Mouse (Mus musculus): ENCODE measurements around the gene Popdc3.
"Not testable (repeated sequence)": the region's sequence is repeated elsewhere in the genome, so short reads cannot be mapped to it uniquely, and the experiment has no call there.

The Popdc3 gene

DNA sequence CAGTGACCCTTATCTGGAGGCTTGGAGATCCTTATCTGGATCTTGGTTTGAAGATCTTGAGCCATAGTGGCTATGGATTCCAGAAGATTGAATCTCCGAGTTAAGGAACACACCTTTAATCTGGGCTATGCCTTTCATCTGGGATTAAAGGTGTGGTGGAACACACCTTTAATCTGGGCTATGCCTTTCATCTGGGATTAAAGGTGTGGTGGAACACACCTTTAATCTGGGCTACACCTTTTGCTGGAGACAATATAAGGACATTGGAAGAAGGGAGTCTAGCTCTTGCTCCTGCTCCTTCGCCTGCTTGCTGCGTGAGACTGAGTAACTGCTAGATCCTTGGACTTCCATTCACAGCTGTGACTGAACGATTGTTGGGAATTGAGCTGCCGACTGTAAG is at the start of gene Popdc3:
TSS of gene Popdc3 (plus strand) at position 301 of the 400 bp plus-strand sequence.
- DNase-seq (ENCODE audit: low spot score): not testable (repeated sequence)

DNA sequence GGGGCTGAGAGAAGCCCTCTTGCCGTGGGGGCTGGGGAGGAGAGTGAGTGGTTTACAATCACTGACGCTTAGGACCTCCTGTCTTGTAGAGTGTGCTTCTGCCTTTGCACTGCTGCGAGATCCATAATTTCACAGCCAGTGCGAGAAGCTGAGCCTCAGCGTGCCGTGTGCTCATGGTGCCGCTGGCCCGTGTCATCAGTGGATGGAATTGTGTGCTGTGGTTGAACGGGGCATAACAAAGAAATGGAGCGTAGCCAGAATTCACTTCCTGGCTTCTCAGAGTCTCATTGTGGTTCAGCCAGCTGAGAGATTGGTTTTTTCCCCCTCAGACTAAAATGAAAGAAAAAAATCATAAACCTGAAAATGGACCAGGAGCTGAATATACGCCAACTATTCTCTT is 48.8 kb upstream of the Popdc3 start:
- no peak for DNase-seq (ENCODE audit: low spot score)

DNA sequence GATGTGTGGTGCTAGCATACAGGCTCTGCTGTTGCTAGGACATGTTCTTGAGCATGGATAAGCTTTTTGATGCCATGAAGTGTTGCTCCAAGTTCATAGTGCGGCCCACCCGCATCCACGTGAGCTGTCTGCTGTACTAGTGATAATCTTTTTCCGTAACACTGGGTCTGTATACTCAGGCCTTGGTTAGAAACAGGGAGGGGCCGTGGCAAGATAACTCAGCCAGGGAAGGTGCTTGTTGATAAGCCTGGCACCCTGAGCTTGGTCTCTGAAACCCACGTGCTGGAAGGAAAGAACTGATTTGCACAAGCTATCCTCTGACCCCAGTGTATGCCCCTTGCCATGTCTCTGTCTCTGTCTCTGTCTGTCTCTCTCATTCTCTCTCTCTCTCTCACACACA is 47.9 kb upstream of the Popdc3 start:
- no peak for DNase-seq (ENCODE audit: low spot score)

DNA sequence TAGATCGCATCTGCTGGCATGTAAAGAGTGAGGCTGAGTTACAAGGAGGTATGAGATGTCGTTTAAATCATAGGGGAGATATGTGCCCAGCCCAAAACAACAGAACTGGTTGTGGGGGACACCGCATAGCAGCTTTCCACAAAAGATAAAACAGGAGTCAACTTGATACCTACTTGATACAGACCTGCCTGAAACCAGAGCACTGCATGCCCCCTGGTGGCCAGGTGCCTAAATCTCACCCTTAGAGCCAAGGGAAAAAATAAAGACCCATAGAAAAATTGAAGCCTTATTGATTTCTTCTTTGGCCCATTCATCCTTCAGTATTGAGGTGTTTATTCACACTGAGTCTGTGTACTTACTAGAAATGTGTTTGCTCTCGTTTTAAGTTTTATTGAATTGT is 45.5 kb upstream of the Popdc3 start:
- no peak for DNase-seq (ENCODE audit: low spot score)

DNA sequence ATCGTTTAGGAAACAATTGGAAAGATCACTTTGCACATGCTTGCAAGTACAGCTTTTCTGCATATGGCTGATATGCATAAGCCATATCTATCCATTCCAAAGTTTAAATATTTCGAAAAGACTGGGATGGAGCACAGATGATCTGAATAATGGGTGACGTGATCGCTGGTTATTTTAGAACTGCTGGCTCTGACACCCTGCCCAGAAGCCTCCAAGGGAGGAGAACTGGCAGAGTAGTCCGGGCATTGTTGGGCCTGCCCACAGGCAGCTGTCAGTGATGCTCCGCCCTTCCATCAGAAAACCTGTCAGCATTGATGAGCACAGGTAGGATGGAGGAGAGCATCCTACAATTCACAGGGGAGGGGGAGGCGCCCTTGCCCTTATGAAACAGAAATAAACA is 41.1 kb upstream of the Popdc3 start:
- no peak for DNase-seq (ENCODE audit: low spot score)

DNA sequence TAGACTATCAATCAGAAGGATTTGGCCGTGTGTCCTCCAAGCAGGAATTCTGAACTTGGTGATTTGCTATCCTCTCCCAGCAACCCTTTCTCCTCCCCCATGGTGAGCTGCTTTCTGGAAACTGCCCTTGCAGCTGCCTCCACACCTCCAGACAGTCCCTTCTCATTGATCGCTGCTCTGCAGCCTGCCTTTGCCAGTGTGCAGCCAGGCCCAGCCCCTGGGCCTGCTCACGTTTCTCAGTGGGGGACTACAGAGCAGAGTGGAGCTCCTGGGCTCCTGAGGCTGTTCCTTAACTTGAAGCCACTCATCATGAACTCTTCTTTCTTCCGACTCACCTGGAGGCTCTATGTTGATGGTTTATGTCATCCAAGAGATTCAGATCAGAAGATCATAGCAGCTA is 38.0 kb upstream of the Popdc3 start:
- no peak for DNase-seq (ENCODE audit: low spot score)

DNA sequence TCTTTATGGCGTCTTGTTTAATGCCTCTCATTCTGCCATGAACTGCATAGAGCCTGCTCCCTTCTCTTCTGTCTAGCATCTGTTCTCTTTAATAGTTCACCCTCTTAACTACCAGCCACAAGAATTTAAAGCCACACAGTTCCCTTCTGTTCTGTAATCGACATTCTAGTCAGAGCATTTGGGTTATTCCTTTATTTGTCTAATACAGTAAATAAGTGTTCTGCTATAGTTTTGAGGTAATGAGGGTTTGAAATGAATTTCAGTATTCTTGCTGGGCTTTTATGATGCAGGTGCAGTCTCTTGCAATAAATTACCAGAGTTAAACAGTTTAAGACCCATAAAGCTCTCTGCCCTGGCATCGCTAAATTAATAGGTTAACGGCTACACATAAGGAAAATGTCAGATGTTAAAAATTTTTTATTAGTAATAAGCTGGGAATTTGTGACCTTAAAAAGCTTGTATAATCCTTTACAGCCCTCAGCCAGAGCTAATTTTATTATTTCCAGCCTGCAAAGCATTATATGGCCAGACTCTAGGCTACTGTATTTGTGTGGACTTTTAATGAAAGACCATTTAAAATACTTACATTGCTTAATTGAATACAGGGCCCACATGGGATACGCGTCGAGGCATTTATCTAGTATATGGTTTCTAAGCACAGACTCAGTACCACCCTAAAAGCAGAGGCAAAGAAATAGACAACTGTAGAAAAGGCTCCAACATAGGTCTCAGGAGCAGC is 37.3 kb upstream of the Popdc3 start:
- DNase-seq (ENCODE audit: low spot score): no peak

DNA sequence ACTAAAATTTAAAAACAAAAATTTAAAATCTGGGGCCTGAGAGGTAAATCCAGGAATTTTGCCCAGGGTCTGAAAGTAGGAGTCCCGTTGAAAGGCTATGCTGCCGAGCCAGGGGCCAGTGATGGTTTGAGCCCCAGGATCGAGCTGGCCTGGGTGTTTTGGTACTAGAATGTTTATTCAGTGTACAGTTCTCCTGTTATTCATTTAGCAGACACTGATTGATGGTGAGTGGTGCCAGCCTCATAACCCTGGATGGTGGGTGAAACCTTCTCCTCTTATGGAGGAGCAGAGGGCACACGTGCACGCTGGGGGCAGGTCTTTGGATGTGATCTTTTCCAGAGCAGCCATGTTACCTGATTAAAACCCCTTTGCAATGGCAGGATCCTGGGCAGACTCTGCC is 35.5 kb upstream of the Popdc3 start:
- DNase-seq (ENCODE audit: low spot score): no peak

DNA sequence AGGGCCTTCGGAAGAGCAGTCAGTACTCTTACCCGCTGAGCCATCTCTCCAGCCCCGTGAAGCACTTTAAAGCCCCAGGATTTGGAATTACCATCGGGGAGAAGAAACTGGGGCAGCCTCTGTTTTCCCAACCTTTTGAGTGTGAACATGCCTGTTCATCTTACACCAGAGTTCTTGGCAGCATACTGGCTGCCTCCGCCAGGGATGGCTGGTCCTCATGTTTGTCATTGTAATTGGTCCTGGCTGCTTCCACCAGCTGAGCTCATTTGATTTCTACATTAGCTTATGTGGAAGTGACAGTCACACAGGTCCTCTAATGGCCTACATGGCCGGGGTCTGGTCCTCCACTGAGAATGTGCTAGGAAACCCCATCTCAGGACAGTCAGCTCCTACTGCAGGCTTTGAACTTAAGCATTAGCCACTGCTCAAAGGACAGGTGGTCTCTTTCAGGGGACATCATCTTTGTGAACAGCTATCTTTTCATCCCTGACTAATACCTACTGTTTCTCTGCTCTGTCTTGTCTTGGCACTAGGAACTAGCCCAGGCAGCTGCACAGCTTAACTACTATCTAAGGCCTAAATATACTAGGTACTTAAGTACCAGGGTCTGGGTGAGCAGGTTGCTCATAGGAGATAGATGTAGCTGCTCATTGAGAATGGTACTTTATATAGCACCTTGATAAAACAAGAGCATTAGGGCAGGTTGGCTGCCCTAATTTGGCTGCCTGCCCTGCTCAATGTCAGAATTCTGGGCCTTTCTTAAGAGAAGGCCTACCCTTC is 33.7 kb upstream of the Popdc3 start:
- DNase-seq (ENCODE audit: low spot score): no peak

DNA sequence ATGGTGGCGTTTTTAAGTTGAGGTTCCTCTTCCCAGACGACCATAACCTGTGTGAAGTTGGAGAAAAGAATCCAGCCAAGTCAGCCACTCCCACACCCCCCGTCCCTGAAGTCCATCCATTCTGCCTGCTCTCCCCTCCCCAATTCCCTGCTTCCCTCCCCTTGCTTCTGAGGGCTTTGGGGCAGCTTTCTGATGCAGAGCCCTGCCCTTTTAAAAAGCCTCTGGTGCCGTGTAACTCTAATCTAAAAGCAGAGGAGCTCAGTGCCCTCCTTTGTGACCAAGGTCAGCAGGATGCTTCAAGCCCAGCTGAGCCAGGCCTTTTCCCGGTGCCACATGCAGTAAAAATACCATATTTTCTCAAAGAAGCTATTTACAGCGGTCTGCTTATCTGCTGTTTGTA is 31.1 kb upstream of the Popdc3 start:
- DNase-seq (ENCODE audit: low spot score): no peak

DNA sequence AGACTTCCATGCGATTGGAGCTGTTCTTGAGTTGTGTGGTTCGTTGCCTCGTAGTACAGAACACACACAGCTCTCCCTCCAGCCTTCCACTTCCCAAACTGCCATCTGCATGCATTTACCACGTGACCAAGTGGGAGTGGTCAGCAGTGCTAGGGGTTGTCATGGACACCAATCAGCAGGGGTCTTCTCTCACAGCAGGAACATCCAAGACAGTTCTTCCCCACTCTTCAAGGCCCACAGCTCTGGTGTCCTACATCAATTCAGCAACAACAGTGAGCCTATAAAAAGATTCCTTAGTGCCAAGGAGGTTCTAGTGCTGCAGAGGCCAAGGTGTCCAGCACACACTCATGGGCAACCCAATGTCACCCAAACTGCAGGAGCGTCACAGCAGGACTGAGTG is 26.8 kb upstream of the Popdc3 start:
- DNase-seq (ENCODE audit: low spot score): no peak

DNA sequence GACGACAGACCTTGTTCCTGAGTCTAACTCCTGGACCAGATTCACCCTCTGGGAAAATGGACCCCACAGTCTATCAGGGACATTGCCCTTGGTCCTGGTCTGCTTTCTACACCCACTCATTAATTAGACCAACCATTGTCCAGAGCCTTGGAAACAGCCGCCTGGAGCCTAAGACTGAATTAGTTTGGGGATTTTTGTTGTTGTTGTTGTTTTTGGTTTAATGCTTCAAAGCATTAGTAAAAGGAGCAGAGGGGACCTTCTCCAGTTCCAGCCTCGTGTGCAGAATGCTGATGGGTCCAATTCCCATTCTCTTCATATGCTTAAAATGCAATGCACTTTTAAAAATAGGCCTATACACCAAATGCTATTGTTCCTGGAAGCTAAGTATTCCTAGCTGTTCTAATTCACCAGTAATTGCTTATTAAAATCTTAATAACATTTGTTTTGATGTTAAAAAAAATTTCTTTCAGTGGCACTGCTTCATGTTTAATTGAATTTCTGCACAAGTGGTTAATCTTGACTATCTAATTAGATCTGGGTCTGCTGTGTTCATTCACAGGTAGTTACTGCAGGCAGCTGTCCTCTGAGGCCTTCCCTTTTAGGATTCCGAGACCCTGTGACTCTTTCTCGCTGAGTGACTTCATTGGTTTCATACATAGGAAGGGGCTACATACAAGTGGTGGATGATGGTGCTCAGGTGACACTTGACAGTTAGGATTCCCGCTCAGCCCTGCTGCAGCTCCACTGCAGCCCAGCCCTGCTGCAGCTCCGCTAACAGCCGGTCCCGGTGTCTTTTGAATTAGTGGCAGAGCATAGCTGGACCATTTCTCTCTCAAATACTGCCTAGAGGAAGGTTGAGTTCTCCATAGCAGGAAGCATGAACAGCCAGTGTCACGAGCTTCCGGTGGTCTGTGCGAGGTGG is 25.9 kb upstream of the Popdc3 start:
- DNase-seq (ENCODE audit: low spot score): no peak

DNA sequence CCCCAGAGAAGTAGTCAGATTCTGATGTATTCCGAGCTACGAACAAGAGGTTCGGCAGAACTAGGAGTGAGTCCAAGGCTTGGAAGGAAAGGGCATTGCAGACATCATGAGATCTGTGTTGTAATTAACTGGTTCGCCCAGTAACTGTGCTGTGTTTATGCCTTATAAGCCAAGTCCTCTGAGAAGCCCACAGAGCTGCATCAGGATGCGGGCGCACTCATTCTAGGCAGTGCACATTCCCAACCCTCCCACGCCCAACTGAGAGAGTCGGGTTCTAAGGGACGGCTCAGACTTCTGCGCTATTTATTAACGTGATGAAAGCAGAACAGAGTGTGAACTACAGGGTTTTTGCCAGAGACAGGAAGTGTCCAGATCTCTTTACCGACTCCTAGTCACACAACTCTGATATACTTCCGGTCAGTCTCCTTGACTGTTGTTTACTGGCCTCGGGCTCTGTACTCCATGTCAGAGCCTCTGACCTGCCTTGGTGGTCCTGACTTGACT is 23.3 kb upstream of the Popdc3 start:
- DNase-seq (ENCODE audit: low spot score): no peak

DNA sequence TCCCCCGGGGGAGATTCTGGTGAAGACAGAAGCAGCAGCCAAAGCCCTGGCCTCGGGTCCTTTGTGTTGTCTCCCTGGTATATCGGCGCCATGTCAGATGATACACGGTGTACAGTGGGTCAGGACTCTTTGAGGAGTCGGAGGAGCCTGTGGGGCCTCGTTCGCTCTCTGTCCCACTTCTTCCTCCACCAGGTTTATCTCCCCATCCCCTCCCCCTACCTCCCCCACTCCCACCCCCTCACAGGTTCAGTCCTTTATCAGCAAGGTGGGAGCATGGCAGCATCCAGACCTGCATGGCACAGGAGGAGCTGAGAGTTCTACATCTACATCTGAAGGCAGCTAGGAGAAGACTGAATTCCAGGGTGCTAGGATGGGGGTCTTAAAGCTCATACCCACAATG is 12.0 kb upstream of the Popdc3 start:
- DNase-seq (ENCODE audit: low spot score): no peak

DNA sequence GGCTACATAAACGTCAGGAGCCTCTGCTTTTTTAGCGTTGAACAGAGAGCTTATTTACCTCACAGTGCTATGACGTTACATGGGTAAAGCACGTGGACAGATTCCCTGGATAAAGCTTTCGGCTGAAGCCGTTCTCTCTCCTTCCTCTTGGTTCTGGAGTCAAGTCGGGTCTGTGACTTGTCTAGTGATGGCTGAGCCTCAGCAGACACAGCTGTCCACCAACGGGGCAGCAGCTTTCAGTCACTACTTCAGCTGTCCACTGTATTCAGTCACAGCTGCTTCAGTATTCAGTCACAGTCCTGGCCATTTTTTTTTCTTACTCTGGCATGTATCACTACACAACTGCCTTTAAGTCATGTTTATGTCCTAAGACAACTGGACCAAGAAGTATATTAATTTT is 4.0 kb upstream of the Popdc3 start:
- no peak for DNase-seq (ENCODE audit: low spot score)

DNA sequence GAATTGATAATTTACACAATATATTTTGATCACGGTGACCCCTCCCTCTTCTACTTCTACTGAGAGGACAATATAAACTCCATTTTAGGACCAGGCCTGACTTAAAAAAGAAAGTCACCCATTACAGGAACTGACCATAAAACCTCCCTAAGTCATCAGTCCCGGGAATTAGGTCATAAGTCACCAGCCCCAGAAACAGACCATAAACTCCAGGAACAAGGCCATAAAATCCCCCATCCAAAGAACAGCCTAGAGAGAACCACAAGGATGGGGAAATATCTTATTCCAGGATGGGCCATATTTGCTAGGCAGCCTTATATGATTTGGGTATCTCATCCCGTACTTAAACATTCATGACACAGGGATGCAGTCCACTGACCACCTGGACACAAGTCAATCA is 3.6 kb upstream of the Popdc3 start:
- no peak for DNase-seq (ENCODE audit: low spot score)

DNA sequence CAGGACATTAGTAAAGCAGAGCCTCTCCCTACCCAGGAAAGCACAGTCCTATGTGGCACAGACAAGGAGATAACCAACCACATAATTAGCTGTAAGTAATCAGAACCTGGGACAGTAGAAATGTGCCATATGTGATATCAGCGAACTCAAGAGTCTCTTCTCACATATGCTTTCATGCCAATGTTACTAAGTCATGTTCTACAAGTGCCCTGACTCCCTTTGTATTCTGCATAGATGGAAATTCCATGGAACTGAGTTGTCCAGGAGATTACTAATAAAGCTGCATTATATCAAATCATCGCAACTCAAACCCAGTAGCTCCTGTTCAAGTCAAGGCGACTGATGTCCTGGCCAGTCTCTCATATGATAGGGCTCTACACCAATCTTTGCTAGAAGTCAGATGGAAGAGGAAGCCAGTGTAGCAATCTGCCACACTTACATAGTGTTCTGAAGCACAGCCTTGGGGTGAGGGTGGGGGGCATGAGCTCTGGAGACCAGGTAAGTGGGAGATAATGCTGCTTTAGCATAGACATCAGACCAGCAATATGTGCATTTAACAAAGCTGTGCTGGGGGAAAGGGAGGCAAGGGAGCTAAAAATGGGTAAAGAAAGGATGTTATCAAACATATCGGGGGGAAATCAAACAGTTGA is 2.9 kb downstream of the Popdc3 start:
- DNase-seq (ENCODE audit: low spot score): no peak

DNA sequence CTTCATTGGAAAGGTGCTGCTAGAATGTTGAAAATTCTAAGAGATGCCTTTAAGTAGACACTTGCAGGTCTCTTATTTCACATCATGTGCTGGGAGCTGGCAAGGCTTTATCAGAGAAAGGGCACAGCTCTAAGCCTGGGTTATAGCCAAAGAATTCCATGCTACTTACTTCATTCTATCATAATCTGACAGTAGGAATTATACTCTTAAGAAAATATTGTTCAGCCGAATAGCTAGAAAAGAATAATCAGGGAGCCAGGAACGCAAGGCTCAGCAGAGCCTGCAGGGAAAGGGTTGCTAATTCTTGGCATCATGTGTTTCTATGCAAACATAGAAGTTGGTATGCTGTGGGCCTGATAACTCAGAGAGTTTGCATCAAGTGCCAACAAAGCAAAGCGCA is 3.4 kb downstream of the Popdc3 start:
- no peak for DNase-seq (ENCODE audit: low spot score)

DNA sequence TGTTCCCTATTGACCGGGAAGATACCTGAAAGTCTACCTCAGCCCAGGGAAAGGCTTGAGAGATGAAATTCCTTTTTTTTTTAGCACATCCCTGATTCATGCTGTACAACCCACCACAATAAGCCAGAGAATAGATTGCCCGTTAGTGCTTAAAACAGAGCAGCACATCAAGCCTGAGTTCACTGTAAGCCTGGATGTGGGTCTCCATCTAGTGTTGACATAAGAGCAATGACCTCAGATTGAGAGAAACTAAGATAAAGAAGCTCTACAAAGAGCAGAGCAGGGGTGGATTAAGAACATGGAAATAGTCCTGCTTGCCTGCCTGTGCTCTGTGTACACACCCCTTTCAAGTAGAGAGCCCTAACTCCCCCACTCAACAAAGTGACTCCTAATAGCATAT is 7.6 kb downstream of the Popdc3 start:
- no peak for DNase-seq (ENCODE audit: low spot score)

DNA sequence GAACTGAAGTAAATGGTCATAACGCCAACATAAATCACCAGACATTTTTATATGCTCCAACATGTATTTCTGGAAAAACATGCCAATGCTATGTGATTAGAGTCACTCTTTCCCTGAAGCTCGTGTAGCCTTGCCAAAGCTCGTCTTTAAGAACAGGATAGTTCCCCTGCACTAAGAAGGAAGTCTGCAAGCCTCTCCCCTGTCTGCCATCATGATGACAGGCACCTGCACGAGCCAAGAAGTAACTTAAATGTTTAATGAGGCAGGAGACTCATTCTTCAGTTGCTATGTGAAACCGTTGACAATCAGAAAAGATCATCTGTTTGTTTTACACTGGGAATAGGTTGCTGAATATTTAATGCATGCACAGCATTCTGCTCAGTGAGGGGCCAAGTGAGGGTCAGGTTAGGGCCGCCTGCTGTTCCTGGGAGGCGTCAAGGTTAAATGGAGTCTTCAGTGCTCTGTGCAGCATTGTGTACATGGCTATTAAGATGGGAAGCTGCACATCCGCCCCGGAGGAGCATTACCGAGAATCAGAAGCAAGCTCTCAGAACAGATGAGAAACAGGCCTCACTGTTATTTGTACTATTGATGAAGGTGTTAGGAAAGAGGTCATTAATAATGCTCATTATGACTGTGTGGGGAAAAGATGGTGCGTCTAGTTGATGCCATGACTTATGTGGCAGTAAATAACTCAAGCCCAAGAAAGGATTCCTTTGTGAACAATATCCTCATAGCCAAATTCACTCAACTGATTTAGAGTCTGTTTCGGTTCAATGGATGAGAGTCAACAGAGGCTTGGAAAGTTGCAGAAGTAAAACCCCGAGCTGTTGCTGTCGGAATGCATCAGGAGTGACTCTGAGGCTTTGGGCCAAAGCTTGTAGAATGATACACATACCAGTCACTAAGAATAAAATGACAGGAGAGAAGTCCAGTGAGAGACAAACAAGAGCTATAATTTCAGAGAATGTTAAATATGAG is 15.7 kb downstream of the Popdc3 start:
- no peak for DNase-seq (ENCODE audit: low spot score)

DNA sequence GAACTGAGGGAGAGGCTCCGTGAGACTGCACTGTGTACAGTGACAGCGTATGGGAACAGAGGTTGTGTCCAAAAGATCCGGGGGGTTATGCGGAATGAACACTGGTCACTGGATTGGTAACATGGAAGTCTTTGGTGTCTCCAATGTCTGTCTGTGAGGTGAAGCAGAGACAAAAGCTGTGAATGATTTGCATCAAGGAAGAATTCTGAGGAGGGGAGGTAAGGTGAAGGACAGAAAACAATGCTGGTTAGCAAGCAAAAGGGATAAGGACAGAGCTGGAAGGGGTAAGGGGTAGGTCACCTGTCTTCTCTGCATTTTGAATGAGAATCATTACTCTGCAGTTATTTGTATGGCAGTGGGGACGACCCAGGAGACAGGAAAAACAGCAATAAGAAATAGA is 16.6 kb downstream of the Popdc3 start:
- DNase-seq (ENCODE audit: low spot score): no peak

All from testis, postnatal 14 days (tissue).